9 mouse cellular contexts compared by ENCODE assay signal in the genomic region with DNA sequence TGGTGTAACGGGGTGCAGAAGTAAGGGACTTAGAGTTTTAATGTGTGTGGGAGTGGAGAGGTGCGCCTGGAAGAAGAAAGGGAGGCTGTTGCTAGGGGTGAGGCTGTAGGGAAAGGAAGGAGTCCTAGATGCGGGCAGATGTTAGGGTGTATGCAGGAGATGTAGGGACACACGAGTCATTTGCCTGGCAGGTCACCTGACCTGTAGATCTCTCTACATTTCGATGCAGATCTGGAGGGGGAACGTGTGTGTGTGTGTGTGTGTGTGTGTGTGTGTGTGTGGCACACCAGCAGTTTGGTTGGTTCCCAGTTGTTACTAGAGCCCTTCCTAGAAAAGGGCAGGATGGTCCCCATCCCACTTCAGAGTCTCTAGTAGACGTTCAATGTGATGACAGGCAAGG. TPM values are rescaled to one million over a fixed set of nuclear protein-coding genes. Genes with fewer than 3 reads are reported as not detected.
DNase-seq lines count a peak whose midpoint lies in the region; ATAC-seq and TF ChIP-seq lines count a peak whose summit lies in the region.
"Had no signal": no experiment of that assay in that cellular context is flagged by ENCODE, and none has a peak within 500 bp of the region (broad histone marks: within the 10 kb centered on the region; RNA-seq: fewer than 3 reads in every experiment).

No protein-coding gene starts in this region.

- peak overlapping the region; percentile 70 for H3K4me2 ChIP-seq in heart, embryonic 12.5 days
- peak overlapping the region; percentile 52 for H3K4me2 ChIP-seq in hindbrain, embryonic 12.5 days (replicated peaks)
- no peak overlapping the region for H3K4me2 ChIP-seq in liver, postnatal 0 days (ENCODE audit: low read depth, low read length)

- no peak overlapping the region for H3K27ac ChIP-seq in heart, embryonic 12.5 days (ENCODE audit: poor library complexity, severe bottlenecking)
- no peak overlapping the region for H3K27ac ChIP-seq in ES-Bruce4 (ENCODE audit: insufficient read depth, low read length)
- no peak overlapping the region for H3K27ac ChIP-seq in hindbrain, embryonic 12.5 days
- no peak overlapping the region for H3K27ac ChIP-seq in liver, postnatal 0 days (ENCODE audit: low read depth)

- no peak for TF ChIP-seq POLR2A in ES-Bruce4 (IDR thresholded peaks at IDR 0.05; ENCODE audit: insufficient read depth, low read length)

- no peaks in the 10 kb centered on the region for H3K9me3 ChIP-seq in heart, embryonic 12.5 days (replicated peaks)
- no peaks in the 10 kb centered on the region for H3K9me3 ChIP-seq in ES-Bruce4 (replicated peaks; ENCODE audit: control insufficient read depth, insufficient read depth, low read length, poor library complexity, severe bottlenecking)
- H3K9me3 ChIP-seq in hindbrain, embryonic 12.5 days (replicated peaks), result no peaks in the 10 kb centered on the region
- no peaks in the 10 kb centered on the region for H3K9me3 ChIP-seq in liver, postnatal 0 days (ENCODE audit: low read length)

- DNase-seq in heart, postnatal 25 days (ENCODE audit: low spot score), result no peak
- no peak for DNase-seq in liver, postnatal 0 days
- DNase-seq in thymus, postnatal 14 days, result no peak
- DNase-seq in left cerebral cortex, postnatal 4 days, result no peak
- DNase-seq in testis, postnatal 10 days (ENCODE audit: low spot score), result no peak

- peaks cover 68% of the 10 kb centered on the region for H3K4me1 ChIP-seq in heart, embryonic 12.5 days (replicated peaks)
- H3K4me1 ChIP-seq in ES-Bruce4 (ENCODE audit: control insufficient read depth, insufficient read depth, low read length), result peaks cover 6% of the 10 kb centered on the region
- peaks cover 73% of the 10 kb centered on the region for H3K4me1 ChIP-seq in hindbrain, embryonic 12.5 days
- peaks cover 32% of the 10 kb centered on the region for H3K4me1 ChIP-seq in liver, postnatal 0 days (ENCODE audit: insufficient read depth)

- no peak for TF ChIP-seq EP300 in ES-Bruce4 (IDR thresholded peaks at IDR 0.05; ENCODE audit: insufficient read depth, low read depth, low read length)
- TF ChIP-seq EP300 in liver, postnatal 0 days (IDR thresholded peaks at IDR 0.05; ENCODE audit: low read depth), result no peak

- H3K36me3 ChIP-seq in heart, embryonic 12.5 days, result peaks cover 3% of the 10 kb centered on the region; the same call in 1 of the 2 replicates
- H3K36me3 ChIP-seq in ES-Bruce4 (ENCODE audit: control insufficient read depth, insufficient read depth, low read length, poor library complexity, severe bottlenecking), result no peaks in the 10 kb centered on the region
- no peaks in the 10 kb centered on the region for H3K36me3 ChIP-seq in hindbrain, embryonic 12.5 days
- no peaks in the 10 kb centered on the region for H3K36me3 ChIP-seq in liver, postnatal 0 days (replicated peaks; ENCODE audit: insufficient read depth, low read length)

- peaks cover 80% of the 10 kb centered on the region for H3K27me3 ChIP-seq in heart, embryonic 12.5 days (replicated peaks)
- H3K27me3 ChIP-seq in ES-Bruce4 (ENCODE audit: control insufficient read depth, insufficient read depth, low read length, poor library complexity, severe bottlenecking), result peaks cover 8% of the 10 kb centered on the region
- peaks cover 89% of the 10 kb centered on the region for H3K27me3 ChIP-seq in hindbrain, embryonic 12.5 days
- H3K27me3 ChIP-seq in liver, postnatal 0 days (ENCODE audit: insufficient read depth, low read length), result peaks cover 85% of the 10 kb centered on the region

- ATAC-seq in heart, embryonic 12.5 days (ENCODE audit: insufficient number of reproducible peaks, low FRiP score), result no peak
- ATAC-seq in hindbrain, embryonic 12.5 days (ENCODE audit: low FRiP score), result no peak
- no peak for ATAC-seq in liver, postnatal 0 days

- 28% methylated on average over 7 of the region's 7 CpGs for WGBS in heart, embryonic 12.5 days
- 14% methylated on average over 7 of the region's 7 CpGs for WGBS in hindbrain, embryonic 12.5 days
- WGBS in liver, postnatal 0 days (ENCODE audit: insufficient replicate concordance), result 19% methylated on average over 7 of the region's 7 CpGs

- no peak for TF ChIP-seq CTCF in ES-Bruce4 (IDR thresholded peaks at IDR 0.05; ENCODE audit: low read depth, low read length)
- TF ChIP-seq CTCF in liver, postnatal 0 days (IDR thresholded peaks at IDR 0.05; ENCODE audit: low read depth), result no peak

- no peak overlapping the region for H3K4me3 ChIP-seq in heart, embryonic 12.5 days
- peak overlapping the region; percentile 6; the same call in 1 of the 2 replicates for H3K4me3 ChIP-seq in ES-Bruce4 (ENCODE audit: low read depth, low read length)
- peak overlapping the region; percentile 29 for H3K4me3 ChIP-seq in hindbrain, embryonic 12.5 days
- peak overlapping the region; percentile 37; the same call in 1 of the 2 replicates for H3K4me3 ChIP-seq in liver, postnatal 0 days (ENCODE audit: low read depth, low read length)

- H3K9ac ChIP-seq in heart, embryonic 12.5 days, result no peak overlapping the region
- H3K9ac ChIP-seq in ES-Bruce4 (ENCODE audit: low read depth, poor library complexity, severe bottlenecking), result no peak overlapping the region
- no peak overlapping the region for H3K9ac ChIP-seq in hindbrain, embryonic 12.5 days
- H3K9ac ChIP-seq in liver, postnatal 0 days (replicated peaks), result no peak overlapping the region

- intact Hi-C loops in heart, postnatal 25 days (cut with DNase I), result loop anchor here (5.0 kb wide), 1 partner anchor 43 kb away; no protein-coding TSS in a partner anchor
- intact Hi-C loops in left cerebral cortex, postnatal 4 days (cut with DNase I), result no loop called here

RNA-seq across cellular contexts. Expression of a gene that starts 7.9 kb away (rescaled TPM):
- polyA plus RNA-seq in heart, embryonic 12.5 days (2016; fragmentation: Nextera tagmentation; extraction: Ambion mirVana), result 15.8 and 17.4 TPM in 2 replicates
- total RNA-seq in heart, postnatal 25 days (2021), result 1 to 10 TPM; 5.1 to 5.6 TPM
- polyA plus RNA-seq in ES-Bruce4 (2011; ENCODE audit: insufficient read depth, insufficient read length, low read depth, missing spikeins), result 5.8 and 6.5 TPM in 2 replicates
- 21.0 and 26.5 TPM in 2 replicates for polyA plus RNA-seq in hindbrain, embryonic 12.5 days (2016; fragmentation: Nextera tagmentation; extraction: Ambion mirVana)
- 0.97 and 1.6 TPM in 2 replicates for polyA plus RNA-seq in liver, postnatal 0 days (2015; fragmentation: Nextera tagmentation; extraction: Ambion mirVana)
- total RNA-seq in left cerebral cortex, postnatal 4 days (2021), result 1 to 10 TPM; 5.6 to 6.3 TPM

RNA-seq across cellular contexts. Expression of a gene that starts 27.9 kb away (rescaled TPM):
- polyA plus RNA-seq in heart, embryonic 12.5 days (2016; fragmentation: Nextera tagmentation; extraction: Ambion mirVana), result not detected in 2 replicates
- not detected for total RNA-seq in heart, postnatal 25 days (2021)
- not detected in 2 replicates for polyA plus RNA-seq in ES-Bruce4 (2011; ENCODE audit: insufficient read depth, insufficient read length, low read depth, missing spikeins)
- polyA plus RNA-seq in hindbrain, embryonic 12.5 days (2016; fragmentation: Nextera tagmentation; extraction: Ambion mirVana), result 0.93 and 1.0 TPM in 2 replicates
- not detected in 2 replicates for polyA plus RNA-seq in liver, postnatal 0 days (2015; fragmentation: Nextera tagmentation; extraction: Ambion mirVana)
- total RNA-seq in left cerebral cortex, postnatal 4 days (2021), result 1 to 10 TPM; 3.9 to 4.3 TPM
- polyA plus RNA-seq: large intestine, adult 2 months had no signal

RNA-seq across cellular contexts. Expression of a gene that starts 33.2 kb away (rescaled TPM):
- 1.5 and 1.7 TPM in 2 replicates for polyA plus RNA-seq in heart, embryonic 12.5 days (2016; fragmentation: Nextera tagmentation; extraction: Ambion mirVana)
- 1 to 10 TPM; 1.8 to 2.5 TPM for total RNA-seq in heart, postnatal 25 days (2021)
- not detected in 2 replicates for polyA plus RNA-seq in ES-Bruce4 (2011; ENCODE audit: insufficient read depth, insufficient read length, low read depth, missing spikeins)
- polyA plus RNA-seq in hindbrain, embryonic 12.5 days (2016; fragmentation: Nextera tagmentation; extraction: Ambion mirVana), result 3.5 and 4.1 TPM in 2 replicates
- 0.26 and 0.52 TPM in 2 replicates for polyA plus RNA-seq in liver, postnatal 0 days (2015; fragmentation: Nextera tagmentation; extraction: Ambion mirVana)
- total RNA-seq in left cerebral cortex, postnatal 4 days (2021), result 1 to 10 TPM; 6.8 to 7.1 TPM

RNA-seq across cellular contexts. Expression of a gene that starts 45.6 kb away (rescaled TPM):
- 42.7 and 44.4 TPM in 2 replicates for polyA plus RNA-seq in heart, embryonic 12.5 days (2016; fragmentation: Nextera tagmentation; extraction: Ambion mirVana)
- 10 to 100 TPM; 16.1 to 16.7 TPM for total RNA-seq in heart, postnatal 25 days (2021)
- polyA plus RNA-seq in ES-Bruce4 (2011; ENCODE audit: insufficient read depth, insufficient read length, low read depth, missing spikeins), result 40.2 and 44.0 TPM in 2 replicates
- 63.9 and 64.7 TPM in 2 replicates for polyA plus RNA-seq in hindbrain, embryonic 12.5 days (2016; fragmentation: Nextera tagmentation; extraction: Ambion mirVana)
- polyA plus RNA-seq in liver, postnatal 0 days (2015; fragmentation: Nextera tagmentation; extraction: Ambion mirVana), result 7.8 and 8.0 TPM in 2 replicates
- 10 to 100 TPM; 86.2 to 95.3 TPM for total RNA-seq in left cerebral cortex, postnatal 4 days (2021)
